Mouse (Mus musculus): ENCODE data around the gene Cemip.
"Not testable (repeated sequence)": the region's sequence is repeated elsewhere in the genome, so short reads cannot be mapped to it uniquely, and the experiment has no call there.

Cemip gene

DNA sequence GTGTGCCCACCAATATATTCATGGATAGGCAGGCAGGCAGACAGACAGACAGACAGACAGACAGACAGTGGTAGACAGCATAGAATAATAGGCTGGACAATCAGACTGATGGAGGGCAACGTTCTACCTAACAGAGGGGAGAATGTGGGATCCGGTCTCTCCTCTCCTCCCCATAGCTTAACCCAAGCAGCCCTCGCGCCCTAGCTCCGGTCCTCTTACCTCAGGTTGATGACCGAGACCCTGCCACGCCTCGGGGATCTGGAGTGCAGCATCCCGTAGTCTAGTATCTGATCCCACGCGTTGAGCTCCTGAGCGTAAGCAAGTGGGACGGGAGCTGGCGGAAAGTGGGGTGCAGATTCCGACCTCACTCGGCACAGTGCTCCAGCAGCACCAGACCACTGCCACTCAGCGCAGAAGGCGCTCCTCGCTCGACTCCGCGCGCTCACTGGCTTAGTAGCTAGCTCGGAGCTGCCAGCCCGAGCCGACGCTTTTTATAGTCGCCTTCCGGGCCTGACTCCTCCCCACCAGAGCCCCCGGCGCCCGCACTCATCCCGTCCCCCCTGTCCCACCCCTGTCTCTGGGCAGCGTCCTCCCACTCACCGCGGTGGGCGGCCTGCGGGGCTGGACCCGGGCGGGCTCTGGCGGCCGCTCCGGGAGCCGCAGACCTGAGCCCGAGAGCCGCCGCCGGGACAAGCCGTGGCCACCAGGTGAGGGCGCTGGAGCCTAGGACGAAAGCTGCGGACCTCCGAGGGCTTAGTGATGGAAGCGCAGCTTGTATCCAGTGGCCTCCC, at the start of gene Cemip:
Gene Cemip, minus strand, starts transcription at position 464 of the 791 bp plus-strand sequence.
- in situ Hi-C loops (cut with MboI, MseI): loop anchor here (5.0 to 10.0 kb wide), 3 partner anchors 171 to 271 kb away; no protein-coding TSS in a partner anchor

- in situ Hi-C loops (cut with MboI, MseI): no loop called here
Measured at GRCm38 (mm10) chr7:84132704-84133103, 46.4 kb upstream of the Cemip start.

GRCm38 (mm10) chr7:84131736-84132135, 45.4 kb upstream of the Cemip start:
- in situ Hi-C loops (cut with MboI, MseI): no loop called here

DNA sequence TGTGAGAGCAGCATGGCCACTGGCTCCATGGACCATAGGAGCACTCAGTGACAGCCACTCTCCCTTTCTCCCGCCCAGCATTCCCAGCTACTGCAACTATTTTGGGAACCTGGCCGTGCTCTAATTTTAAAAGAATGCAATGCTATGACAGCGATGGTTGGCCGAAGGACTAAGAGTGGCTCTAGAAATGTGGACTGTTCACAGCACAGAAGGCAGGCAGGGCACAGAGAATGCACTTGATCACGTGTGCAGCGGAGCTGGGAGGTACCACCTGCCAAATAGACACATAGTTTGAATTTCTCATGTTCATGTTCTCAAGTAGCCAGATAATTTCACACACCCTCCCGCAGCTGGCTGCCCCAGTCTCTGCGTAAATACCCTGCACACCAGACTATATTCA, 42.4 kb upstream of the Cemip start:
- in situ Hi-C loops (cut with MboI, MseI): no loop called here

DNA sequence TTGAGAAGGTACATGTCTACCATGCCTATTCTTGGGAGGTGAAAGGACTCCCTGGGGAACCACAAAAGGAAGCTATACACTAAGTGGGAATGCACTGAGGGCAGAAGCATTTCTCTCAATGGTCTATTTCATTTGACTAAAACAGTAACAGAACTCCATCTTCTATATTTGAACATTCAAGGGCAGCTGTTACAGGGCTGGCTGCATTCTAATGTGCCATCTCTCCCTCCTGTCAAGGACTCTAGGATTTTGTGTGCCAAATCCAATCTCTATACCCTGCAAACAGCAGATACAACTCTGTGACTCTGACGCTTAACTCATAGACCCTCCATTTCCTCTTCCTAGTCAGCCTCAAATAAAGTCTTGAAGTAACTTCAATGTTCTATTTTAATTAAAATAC, 39.4 kb upstream of the Cemip start:
- in situ Hi-C loops (cut with MboI, MseI): no loop called here

GRCm38 (mm10) chr7:84123651-84124050, 37.3 kb upstream of the Cemip start:
- in situ Hi-C loops (cut with MboI, MseI): not testable (repeated sequence)

DNA sequence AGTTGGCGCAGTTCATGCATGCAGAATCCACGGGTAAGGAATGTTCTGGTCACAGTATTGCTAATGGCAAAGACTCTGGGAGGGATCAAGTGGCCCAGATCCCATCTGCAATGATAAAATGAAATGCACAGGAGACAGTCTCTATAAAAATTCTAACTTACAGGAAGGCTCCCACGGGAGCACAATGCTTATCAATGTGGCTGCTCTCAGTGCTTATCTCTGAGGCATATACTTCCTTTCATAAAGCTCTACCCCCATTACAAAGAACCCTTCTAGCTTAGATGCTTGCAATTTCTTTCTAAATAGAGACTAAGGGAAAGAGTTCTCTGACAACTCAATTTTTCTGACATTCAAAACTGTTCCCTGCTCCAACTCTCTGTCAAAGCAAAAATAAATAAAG, 35.5 kb upstream of the Cemip start:
- in situ Hi-C loops (cut with MboI, MseI): no loop called here

DNA sequence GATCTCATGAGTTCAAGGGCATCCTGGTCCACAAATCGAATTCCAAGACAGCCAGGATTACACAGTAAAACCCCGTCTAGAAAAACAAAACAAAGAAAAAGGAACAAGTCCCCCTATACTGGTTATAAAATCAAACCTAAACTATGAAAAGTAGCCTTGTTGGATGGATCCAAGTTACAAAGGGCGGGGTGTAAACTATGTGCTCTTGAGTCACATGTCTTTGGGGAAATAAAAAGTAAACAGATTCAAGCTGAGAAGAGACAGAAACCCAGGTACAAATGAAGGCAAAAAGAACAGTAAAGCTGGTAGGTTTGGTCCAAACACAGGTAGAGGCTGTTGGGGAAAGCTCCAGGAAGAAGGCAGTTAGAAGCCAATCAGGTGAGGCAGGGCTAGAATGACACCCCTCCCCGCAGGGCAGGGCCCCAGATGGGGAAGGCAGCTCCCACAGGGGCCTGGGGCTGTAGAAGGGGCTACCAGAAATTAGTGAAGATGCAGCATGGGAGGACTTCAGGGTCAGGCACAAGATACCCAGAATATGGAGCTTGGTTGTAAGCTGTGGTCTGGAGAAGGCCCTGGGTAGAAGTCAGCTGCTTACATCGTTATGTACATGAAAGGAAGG, 33.9 kb upstream of the Cemip start:
- in situ Hi-C loops (cut with MboI, MseI): no loop called here

DNA sequence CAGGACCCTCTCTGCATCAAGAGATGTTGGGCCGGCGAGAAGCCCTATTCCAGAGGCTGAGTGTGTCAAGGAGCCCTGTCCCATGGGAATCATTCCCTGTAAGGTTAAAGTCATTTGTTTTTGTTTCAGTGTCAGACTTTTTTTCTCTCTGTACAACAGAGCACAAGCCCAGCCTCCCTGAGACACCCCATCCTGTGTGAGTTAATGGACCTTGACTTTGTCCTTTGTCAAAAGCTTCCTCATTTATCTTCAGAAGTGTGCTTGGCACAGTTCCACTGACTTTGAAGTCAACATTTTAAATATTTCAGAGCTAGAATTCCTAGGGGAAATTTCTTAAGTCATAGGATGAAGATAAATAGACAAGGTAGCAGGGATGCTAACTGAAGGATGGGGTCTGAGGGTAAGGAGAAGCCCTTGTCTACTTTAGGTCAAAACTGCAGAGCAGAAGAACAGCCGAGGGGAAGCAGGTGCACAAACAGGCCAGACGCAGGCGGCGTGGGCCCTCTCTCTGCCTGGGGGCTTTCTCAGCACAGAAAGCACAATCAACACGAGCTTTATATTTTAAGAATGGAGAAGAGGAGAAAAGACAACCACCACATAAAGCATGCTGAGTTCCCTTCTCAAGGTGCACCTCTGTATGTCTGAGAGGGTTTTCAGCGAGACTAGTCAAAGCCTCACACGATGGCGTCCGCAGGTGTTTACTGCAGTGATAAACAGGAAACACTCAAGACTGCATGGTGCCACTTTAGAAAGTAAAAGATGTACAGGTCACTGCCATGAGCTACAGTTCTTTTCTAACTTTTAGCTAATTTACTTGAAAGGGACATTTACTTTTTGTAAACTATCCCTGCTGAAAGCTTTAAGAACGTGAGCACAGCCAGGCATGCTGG, 33.2 kb upstream of the Cemip start:
- in situ Hi-C loops (cut with MboI, MseI): no loop called here

GRCm38 (mm10) chr7:84117543-84118122, 31.3 kb upstream of the Cemip start:
- in situ Hi-C loops (cut with MboI, MseI): no loop called here

DNA sequence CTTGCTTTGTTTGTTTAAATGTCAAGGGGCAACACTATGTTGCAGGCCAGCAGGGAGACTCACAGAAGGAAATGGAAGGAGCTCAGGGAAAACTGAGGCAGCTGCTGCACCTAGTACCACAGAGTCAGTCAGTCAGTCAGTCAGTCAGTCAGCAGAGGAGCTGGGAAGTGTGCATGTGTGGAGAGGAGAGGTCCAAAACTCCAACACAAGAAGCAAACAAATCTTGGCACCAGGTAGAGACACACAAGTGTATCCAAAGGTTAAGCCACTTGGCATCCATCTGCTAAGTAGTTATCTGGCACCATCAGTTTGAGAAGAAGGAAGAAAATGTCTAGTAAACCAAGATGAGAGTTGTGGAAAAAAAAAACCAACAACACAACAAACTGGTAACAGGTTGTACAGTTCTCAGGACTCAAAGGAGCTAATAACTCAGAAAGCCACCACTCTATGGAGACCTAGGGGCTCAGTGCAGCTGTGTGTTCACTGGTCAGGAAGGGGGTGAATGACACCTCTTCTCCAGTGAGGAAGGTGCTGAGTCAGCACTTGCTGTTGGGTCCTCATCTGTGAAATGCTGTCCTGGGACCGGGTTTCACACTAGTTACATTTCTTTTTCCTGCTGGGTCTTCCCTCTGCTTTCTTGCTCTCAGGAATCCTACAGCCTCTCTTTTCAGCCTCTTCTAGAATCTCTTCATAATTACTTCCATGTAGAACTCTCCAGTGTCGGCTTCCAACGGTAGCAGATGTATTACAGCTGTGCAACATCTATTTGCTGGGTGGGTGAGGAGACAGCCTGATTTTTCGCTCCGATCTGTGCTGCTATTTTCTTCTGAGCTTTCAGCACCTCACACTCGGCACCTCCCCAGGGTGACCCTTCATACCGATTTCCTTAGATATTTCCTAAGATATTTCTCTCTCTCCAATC, 30.6 kb upstream of the Cemip start:
- in situ Hi-C loops (cut with MboI, MseI): no loop called here

GRCm38 (mm10) chr7:84115385-84115784, 29.1 kb upstream of the Cemip start:
- in situ Hi-C loops (cut with MboI, MseI): no loop called here

- in situ Hi-C loops (cut with MboI, MseI): no loop called here
Measured at GRCm38 (mm10) chr7:84114775-84115174, 28.5 kb upstream of the Cemip start.

DNA sequence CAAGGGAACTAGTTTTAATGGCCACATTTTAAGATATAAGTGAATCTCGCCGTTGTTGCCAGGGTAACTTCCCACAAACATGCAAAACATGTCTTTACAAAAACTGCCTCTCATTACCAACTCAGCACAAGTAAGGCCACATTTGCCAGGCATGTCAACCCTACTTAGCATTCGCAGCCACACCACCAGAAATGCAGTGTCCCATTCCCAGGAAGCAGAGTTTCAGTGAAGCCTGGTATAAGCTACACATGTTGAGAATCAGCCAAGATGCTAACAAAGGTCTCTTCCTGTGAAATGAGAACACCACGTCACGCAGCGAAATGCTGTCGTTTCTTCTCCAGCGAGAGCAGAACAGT, 26.7 kb upstream of the Cemip start:
- in situ Hi-C loops (cut with MboI, MseI): no loop called here

- in situ Hi-C loops (cut with MboI, MseI): no loop called here
Measured at GRCm38 (mm10) chr7:84112351-84113034, 26.2 kb upstream of the Cemip start.

DNA sequence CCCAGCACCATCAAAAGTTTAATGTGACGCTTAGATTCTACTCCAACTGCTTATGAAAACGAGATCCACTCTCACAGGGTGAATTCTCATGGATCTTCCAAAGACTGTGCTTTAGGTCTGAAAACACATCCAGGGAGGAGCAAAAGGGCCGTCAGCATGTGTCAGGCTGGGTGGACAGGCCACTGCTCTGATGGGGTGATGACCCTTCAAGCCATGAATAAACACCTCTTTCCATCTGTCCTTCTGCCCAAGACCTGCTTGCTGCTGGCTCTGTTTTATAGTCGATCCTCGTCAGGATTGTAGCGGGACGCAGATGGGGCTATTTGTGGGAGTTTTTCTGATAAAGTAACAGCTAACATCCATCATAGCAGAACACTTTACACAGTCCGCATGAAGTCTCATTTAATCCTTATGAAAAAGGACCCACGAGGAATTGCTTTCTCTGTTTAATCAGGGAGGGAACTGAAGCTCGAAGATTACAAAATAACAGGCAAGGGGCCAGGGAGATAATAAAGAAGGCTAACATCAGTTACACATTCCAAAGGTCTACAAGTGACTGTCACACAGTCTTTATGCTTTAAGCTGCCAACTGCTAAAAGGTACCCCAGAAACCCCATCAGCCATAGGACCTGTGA, 25.5 kb upstream of the Cemip start:
- in situ Hi-C loops (cut with MboI, MseI): no loop called here

DNA sequence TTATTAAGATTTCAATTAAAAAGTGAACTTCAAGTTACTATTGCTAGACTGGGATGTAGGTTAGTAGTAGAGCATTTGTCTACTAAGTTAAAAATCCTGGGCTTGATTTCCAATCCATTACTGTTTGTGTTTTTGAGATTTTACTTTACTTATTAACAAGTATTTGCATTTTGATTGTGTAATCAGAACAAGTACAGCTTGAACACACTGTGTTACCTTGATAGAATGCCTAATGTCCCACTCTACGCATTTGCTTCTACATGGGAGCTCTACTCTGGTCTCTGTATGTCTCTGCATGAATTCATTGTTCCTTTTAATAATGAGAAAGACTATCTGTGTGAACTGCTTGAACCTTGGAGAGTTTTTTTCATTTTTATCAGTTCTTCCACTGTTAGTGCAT, 20.6 kb upstream of the Cemip start:
- in situ Hi-C loops (cut with MboI, MseI): no loop called here

GRCm38 (mm10) chr7:84102589-84102988, 16.3 kb upstream of the Cemip start:
- in situ Hi-C loops (cut with MboI, MseI): no loop called here

DNA sequence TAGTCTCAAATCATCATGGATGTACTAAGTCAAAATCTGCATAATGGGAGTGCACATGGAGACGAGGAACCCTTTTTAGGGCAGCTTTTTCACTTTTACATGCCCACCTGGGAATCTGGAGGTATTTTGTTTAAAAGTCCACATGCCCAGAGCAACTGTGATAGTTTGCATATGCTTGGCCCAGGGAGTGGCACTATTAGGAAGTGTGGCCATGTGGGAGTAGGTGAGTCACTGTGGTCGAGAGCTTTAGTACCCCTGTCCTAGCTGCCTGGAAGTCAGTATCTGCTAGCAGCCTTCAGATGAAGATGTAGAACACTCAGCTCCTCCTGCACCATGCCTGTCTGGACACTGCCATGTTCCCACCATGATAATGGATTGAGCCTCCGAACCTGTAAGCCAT, 14.4 kb upstream of the Cemip start:
- in situ Hi-C loops (cut with MboI, MseI): no loop called here

DNA sequence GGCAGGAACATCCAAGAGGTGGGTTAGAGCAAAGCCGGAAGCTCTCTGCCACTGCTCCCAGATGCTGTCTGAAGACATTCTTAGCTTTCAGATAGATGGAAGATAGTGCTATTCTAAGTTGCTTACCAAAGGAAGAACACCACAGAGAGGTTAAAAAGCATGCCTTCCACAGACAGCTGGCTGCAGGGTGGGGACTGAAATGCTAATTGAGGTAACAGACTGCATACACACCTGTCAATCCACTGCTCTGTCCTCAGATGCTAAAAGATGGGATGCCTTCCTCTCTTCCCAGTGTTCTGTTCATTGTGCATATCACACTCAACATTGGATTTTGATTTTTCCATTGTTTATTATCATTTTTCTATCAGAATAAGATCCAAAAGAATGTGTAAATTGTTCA, 11.8 kb upstream of the Cemip start:
- in situ Hi-C loops (cut with MboI, MseI): no loop called here
